Mouse (Mus musculus): Measurements from ENCODE around the gene Ano4. TPM values are rescaled to one million over a fixed set of nuclear protein-coding genes. Genes with fewer than 3 reads are reported as not detected.

Gene Ano4
- polyA plus RNA-seq, 1 experiment = not detected

DNA sequence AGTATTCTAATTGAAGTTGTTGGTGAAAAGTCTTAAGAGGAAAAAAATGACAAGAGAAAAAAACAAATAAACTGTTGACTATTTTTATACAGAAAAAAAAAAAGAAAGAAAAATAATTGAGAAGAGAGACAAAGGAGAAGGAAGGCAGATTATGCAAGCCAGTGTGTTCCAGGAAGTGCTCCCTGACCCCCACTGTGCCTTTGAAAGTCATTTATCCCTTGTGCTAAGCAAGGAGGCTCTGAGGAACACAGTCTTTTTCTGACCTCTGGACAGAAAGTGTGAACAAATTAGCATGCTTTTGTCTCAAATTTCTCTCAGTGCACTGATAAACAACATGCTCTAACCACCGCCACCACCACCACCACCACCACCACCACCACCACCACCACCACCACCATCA lies 14.3 kb downstream of the Ano4 start:
- Histone ChIP-seq H3K4me1 (ENCODE audit: control insufficient read depth, insufficient read depth, insufficient read length) (no peaks in the 10 kb centered on the region), H3K27ac (ENCODE audit: insufficient read depth, low read length) (no peak overlapping the region), H3K4me3 (ENCODE audit: extremely low read depth, insufficient read depth, insufficient read length) (no peak overlapping the region), H3K27me3 (ENCODE audit: control insufficient read depth, insufficient read depth, low read length) (no peaks in the 10 kb centered on the region), H3K36me3 (ENCODE audit: control insufficient read depth, insufficient read depth, low read length) (no peaks in the 10 kb centered on the region)
- TF ChIP-seq POLR2A (IDR thresholded peaks at IDR 0.05; ENCODE audit: low read depth, low read length) = no peak
- TF ChIP-seq CTCF (IDR thresholded peaks at IDR 0.05; ENCODE audit: extremely low read depth, insufficient read depth, insufficient read length, insufficient replicate concordance) = no peak
- 83% methylated on average over 1 of the region's 1 CpGs for WGBS
- no peak for DNase-seq (ENCODE audit: low read depth in 1 of 2, low spot score in 2 of 2)

DNA sequence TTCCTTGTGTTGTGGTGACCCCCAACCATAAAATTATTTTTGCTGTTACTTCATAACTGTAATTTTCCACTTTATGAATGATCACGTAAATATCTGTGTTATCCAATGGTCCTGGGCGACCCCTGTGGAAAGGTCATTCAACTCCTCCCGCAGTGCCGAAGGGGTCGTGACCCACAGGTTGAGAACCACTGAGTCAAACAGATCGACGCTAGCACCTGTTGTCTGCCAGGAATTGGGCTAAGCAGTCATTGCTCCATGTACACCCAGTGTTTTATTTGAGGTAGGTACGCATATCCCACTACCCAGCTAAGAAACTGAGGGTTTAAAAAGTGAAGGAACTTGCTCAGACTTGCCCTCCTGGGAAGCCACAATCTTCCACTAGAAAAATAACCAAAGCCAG lies 14.8 kb downstream of the Ano4 start:
- H3K4me1 ChIP-seq (ENCODE audit: control insufficient read depth, insufficient read depth, insufficient read length) = no peaks in the 10 kb centered on the region
- 93% methylated on average over 8 of the region's 8 CpGs for WGBS
- TF ChIP-seq CTCF (IDR thresholded peaks at IDR 0.05; ENCODE audit: extremely low read depth, insufficient read depth, insufficient read length, insufficient replicate concordance) = no peak
- TF ChIP-seq POLR2A (IDR thresholded peaks at IDR 0.05; ENCODE audit: low read depth, low read length) = no peak
- H3K4me3 ChIP-seq (ENCODE audit: extremely low read depth, insufficient read depth, insufficient read length) = no peak overlapping the region
- no peak for DNase-seq (ENCODE audit: low read depth in 1 of 2, low spot score in 2 of 2)
- no peaks in the 10 kb centered on the region for H3K27me3 ChIP-seq (ENCODE audit: control insufficient read depth, insufficient read depth, low read length)
- H3K27ac ChIP-seq (ENCODE audit: insufficient read depth, low read length) = no peak overlapping the region
- H3K36me3 ChIP-seq (ENCODE audit: control insufficient read depth, insufficient read depth, low read length) = no peaks in the 10 kb centered on the region

DNA sequence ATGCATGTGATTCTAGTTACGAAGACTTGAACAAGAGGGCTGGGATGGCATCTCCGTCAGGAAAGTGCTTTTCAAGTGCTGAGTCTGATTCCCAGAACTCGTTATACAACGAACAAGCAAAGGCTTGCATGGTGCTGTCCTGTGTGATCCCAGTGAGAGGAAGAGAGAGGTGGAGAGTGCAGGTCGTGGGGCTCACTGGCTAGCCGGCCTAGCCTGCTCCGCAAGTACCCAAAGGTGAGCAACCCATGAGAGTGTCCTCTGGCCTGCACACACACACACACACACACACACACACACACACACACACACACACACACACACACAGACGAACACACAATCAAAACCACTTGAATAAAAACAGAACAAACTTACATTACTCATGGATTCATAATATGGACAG lies 15.7 kb downstream of the Ano4 start:
- H3K36me3 ChIP-seq (ENCODE audit: control insufficient read depth, insufficient read depth, low read length) = no peaks in the 10 kb centered on the region
- H3K4me3 ChIP-seq (ENCODE audit: extremely low read depth, insufficient read depth, insufficient read length) = no peak overlapping the region
- DNase-seq (ENCODE audit: low read depth in 1 of 2, low spot score in 2 of 2) = no peak
- H3K27ac ChIP-seq (ENCODE audit: insufficient read depth, low read length) = no peak overlapping the region
- TF ChIP-seq POLR2A (IDR thresholded peaks at IDR 0.05; ENCODE audit: low read depth, low read length) (no peak), CTCF (IDR thresholded peaks at IDR 0.05; ENCODE audit: extremely low read depth, insufficient read depth, insufficient read length, insufficient replicate concordance) (no peak)
- WGBS = 83% methylated on average over 8 of the region's 8 CpGs
- H3K4me1 ChIP-seq (ENCODE audit: control insufficient read depth, insufficient read depth, insufficient read length) = no peaks in the 10 kb centered on the region
- H3K27me3 ChIP-seq (ENCODE audit: control insufficient read depth, insufficient read depth, low read length) = no peaks in the 10 kb centered on the region

DNA sequence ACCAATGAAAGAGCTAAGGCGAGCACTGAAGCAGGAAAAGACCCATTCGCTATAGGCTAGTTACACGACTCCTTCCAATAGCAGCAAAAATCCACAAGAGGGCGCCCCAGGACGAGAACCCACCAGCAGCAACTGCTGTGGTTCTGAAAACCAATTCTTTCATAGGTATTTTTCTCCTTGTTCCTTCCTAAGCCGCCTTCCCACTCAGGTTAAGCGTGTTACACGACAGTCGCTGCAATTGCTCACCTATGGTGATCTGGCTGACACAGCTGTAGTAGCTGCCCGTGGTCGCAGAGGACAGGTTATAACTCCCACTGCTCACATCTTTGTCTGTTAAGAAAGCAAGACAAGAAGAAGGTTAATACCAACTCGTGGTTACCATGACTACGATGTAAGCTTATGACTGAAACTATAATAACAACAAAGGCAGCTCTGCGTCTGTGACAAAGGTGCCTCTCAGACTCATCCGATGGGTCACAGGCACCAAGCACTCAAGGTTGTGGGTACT lies 17.5 kb downstream of the Ano4 start:
- no peak overlapping the region for H3K27ac ChIP-seq (ENCODE audit: insufficient read depth, low read length)
- H3K27me3 ChIP-seq (ENCODE audit: control insufficient read depth, insufficient read depth, low read length) = no peaks in the 10 kb centered on the region
- peak in 1 of 2 experiments; percentile 26 for DNase-seq (ENCODE audit: low read depth in 1 of 2, low spot score in 2 of 2)
- 31% methylated on average over 15 of the region's 15 CpGs for WGBS
- H3K4me3 ChIP-seq (ENCODE audit: extremely low read depth, insufficient read depth, insufficient read length) = no peak overlapping the region
- no peaks in the 10 kb centered on the region for H3K4me1 ChIP-seq (ENCODE audit: control insufficient read depth, insufficient read depth, insufficient read length)
- no peaks in the 10 kb centered on the region for H3K36me3 ChIP-seq (ENCODE audit: control insufficient read depth, insufficient read depth, low read length)
- peak; percentile 47; the same call in 1 of the 2 replicates for TF ChIP-seq CTCF (IDR thresholded peaks at IDR 0.05; ENCODE audit: extremely low read depth, insufficient read depth, insufficient read length, insufficient replicate concordance)
- TF ChIP-seq POLR2A (IDR thresholded peaks at IDR 0.05; ENCODE audit: low read depth, low read length) = no peak

DNA sequence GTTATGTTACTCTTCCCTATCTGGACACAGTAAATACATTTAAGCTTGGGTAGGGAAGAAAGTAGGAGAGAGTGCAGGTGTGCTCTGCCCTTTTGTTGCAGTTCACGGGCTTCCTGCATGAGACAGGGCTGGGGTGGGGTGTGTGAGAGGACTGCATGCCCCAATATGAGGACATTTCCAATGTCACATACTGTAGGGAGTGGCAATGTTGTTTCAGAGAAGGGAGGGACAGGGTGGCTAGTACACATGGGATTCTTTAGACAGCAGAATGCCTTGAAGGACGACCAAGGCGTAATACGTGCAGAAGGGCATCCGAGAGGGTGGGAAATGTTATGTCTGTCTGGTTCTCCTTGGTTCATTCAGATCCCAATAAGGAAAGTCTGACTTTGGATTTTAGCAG lies 18.2 kb downstream of the Ano4 start:
- WGBS = 94% methylated on average over 5 of the region's 5 CpGs

DNA sequence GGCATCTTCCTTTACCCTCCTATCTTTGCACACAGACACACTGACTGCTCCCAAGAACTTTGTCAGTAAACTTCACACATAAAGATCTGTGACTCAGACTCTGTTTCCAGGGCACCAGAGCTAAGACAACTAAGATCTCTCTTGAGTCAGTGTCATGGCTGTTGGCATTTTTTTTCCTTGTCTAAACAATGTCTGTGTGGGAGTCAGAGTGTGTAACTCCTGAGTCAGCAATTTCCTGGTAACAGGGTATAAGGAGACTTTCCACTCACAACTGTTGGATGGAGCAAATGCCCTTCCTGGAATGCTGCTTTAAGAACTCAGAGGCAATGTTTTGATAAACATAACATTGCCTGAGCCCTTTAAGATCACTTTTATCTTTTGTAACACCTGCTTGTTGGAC lies 37.0 kb downstream of the Ano4 start:
- Histone ChIP-seq H3K4me3 (ENCODE audit: extremely low read depth, insufficient read depth, insufficient read length) (no peak overlapping the region), H3K4me1 (ENCODE audit: control insufficient read depth, insufficient read depth, insufficient read length) (no peaks in the 10 kb centered on the region), H3K27ac (ENCODE audit: insufficient read depth, low read length) (no peak overlapping the region), H3K27me3 (ENCODE audit: control insufficient read depth, insufficient read depth, low read length) (no peaks in the 10 kb centered on the region), H3K36me3 (ENCODE audit: control insufficient read depth, insufficient read depth, low read length) (no peaks in the 10 kb centered on the region)
- no peak for DNase-seq (ENCODE audit: low read depth in 1 of 2, low spot score in 2 of 2)
- TF ChIP-seq POLR2A (IDR thresholded peaks at IDR 0.05; ENCODE audit: low read depth, low read length) = no peak
- no peak for TF ChIP-seq CTCF (IDR thresholded peaks at IDR 0.05; ENCODE audit: extremely low read depth, insufficient read depth, insufficient read length, insufficient replicate concordance)

More for the DNA sequence above, 18.2 kb downstream of the Ano4 start:
- TF ChIP-seq POLR2A (IDR thresholded peaks at IDR 0.05; ENCODE audit: low read depth, low read length) = no peak
- TF ChIP-seq CTCF (IDR thresholded peaks at IDR 0.05; ENCODE audit: extremely low read depth, insufficient read depth, insufficient read length, insufficient replicate concordance) = no peak
- DNase-seq (ENCODE audit: low read depth in 1 of 2, low spot score in 2 of 2) = no peak
- Histone ChIP-seq H3K4me3 (ENCODE audit: extremely low read depth, insufficient read depth, insufficient read length) (no peak overlapping the region), H3K27ac (ENCODE audit: insufficient read depth, low read length) (no peak overlapping the region), H3K4me1 (ENCODE audit: control insufficient read depth, insufficient read depth, insufficient read length) (no peaks in the 10 kb centered on the region), H3K36me3 (ENCODE audit: control insufficient read depth, insufficient read depth, low read length) (no peaks in the 10 kb centered on the region), H3K27me3 (ENCODE audit: control insufficient read depth, insufficient read depth, low read length) (no peaks in the 10 kb centered on the region)

DNA sequence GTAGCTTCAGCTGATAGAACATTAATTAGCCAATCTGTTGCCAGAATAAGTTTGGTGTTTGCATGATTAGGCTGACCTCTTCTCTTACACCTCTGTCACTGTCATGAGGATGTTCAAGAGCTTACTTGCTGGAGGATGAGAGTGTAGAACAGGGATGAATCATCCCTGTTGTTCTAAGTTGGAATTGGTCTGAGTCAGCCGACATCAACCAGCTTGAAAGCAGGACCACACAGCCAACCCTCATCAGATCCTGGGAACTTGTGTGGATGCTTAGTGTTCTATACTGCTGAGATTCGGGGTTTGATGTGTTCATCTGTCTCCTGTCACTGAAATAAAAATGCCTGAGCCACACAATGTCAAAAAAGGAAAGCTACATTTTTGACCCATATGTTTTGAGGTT lies 44.2 kb downstream of the Ano4 start:
- 71% methylated on average over 2 of the region's 2 CpGs for WGBS
- H3K27ac ChIP-seq (ENCODE audit: insufficient read depth, low read length) = no peak overlapping the region
- no peak overlapping the region for H3K4me3 ChIP-seq (ENCODE audit: extremely low read depth, insufficient read depth, insufficient read length)
- H3K27me3 ChIP-seq (ENCODE audit: control insufficient read depth, insufficient read depth, low read length) = no peaks in the 10 kb centered on the region
- no peak for TF ChIP-seq CTCF (IDR thresholded peaks at IDR 0.05; ENCODE audit: extremely low read depth, insufficient read depth, insufficient read length, insufficient replicate concordance)
- TF ChIP-seq POLR2A (IDR thresholded peaks at IDR 0.05; ENCODE audit: low read depth, low read length) = no peak
- no peaks in the 10 kb centered on the region for H3K36me3 ChIP-seq (ENCODE audit: control insufficient read depth, insufficient read depth, low read length)
- no peaks in the 10 kb centered on the region for H3K4me1 ChIP-seq (ENCODE audit: control insufficient read depth, insufficient read depth, insufficient read length)
- no peak for DNase-seq (ENCODE audit: low read depth in 1 of 2, low spot score in 2 of 2)
